Mouse (Mus musculus): ENCODE results near the gene Exoc4.

Gene Exoc4

GRCm38 (mm10) chr6:33866901-33867580, 618.2 kb downstream of the Exoc4 start:
- DNase-seq (ENCODE audit: low read depth, low spot score), result no peak

- DNase-seq (ENCODE audit: low read depth, low spot score), result no peak
Observed at GRCm38 (mm10) chr6:33869251-33869650, 620.4 kb downstream of the Exoc4 start.

GRCm38 (mm10) chr6:33870468-33871142, 621.7 kb downstream of the Exoc4 start:
- no peak for DNase-seq (ENCODE audit: low read depth, low spot score)

DNA sequence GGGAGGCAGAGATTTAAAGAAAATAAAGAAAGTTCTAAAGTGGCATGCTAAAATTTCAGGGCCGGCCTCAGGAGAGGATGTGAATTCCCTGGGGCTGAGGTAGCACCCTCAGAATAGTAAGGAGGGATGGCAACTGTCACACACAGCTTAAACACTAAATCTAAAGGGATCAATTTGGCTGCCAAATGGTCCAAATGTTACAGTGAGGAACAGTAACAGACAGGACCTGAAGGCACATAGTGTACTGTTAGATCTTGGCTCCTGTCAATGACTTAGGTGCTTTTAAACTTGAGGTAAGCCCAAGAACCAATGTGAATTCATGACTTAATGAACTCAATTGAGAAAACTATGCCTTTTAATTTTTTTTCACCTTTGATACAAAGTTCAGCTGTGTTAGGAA, 622.4 kb downstream of the Exoc4 start:
- no peak for DNase-seq (ENCODE audit: low read depth, low spot score)

DNA sequence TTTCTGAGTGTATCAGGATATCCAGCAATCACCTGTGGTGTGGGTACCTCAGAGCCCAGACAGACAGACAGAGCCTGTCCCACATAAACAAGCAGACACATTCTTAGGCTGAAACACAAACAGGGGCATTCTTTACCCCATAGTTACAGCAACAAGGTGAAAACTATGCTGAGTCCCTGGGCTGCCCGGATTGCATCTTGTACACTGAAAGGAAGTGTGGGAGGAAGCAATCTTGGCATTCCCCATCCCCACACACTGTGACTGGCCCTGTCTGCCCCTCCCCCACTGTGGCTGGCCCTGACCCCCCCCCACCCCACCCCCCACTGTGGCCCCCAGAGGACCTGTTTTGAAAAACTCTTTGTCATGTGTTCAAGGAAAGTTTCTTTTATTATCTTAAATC, 623.3 kb downstream of the Exoc4 start:
- DNase-seq (ENCODE audit: low read depth, low spot score), result no peak

DNA sequence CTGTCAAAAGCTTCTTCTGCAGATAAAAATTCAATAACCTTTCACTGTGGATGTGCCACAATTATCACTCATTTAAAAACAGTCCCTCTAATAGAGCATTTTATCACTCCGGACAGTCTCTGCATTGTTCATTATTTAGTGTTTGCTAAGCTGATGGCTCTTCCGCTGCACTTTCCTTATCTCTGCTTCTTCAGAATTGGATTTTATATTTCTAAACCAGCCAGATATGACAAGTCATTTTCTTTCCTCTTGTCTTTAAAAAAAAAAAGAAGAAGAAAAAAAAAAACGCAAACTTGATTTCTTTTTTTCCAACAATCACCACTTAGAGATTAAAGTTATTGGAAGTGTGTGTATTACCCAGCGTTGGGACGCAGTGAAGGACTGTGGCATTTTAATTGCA, 624.1 kb downstream of the Exoc4 start:
- DNase-seq (ENCODE audit: low read depth, low spot score), result no peak

DNA sequence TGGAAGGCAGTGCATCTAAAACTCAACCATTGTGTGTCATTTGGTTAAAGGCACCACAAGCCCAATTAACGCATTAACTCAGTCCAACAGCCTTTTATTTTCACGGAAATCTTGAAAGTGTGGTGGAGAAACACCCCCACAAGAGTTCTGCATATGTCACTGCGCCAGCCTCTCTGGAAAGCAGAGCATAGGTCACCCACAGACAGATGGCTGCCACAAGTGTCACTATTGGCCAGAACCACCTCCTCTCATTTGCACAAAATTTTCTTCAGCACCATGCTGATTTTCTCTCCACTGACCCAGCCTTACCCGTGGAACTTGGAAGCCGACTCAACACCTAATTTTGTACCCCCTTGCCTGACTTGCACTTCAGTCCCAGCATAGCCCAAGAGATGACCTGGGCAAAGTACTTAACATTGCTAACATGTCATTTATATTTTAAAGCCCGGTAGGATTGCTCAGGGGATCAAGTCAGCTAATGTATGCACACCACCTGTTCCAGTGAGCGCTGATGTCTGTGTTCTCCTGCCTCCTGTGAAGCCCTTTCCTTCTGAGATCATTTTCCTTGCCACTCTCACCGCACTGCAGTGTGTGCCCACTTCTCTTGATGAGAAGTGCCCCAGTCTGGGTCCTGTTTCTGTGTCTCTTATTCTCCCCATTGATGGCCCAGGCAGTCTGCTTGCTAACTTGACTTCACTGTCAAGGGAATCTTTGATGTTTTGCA, 625.6 kb downstream of the Exoc4 start:
- no peak for DNase-seq (ENCODE audit: low read depth, low spot score)

GRCm38 (mm10) chr6:33884141-33884683, 635.3 kb downstream of the Exoc4 start:
- DNase-seq (ENCODE audit: low read depth, low spot score), result no peak

- DNase-seq (ENCODE audit: low read depth, low spot score), result peak; percentile 57
Observed at GRCm38 (mm10) chr6:33886941-33887340, 638.1 kb downstream of the Exoc4 start.

- no peak for DNase-seq (ENCODE audit: low read depth, low spot score)
Observed at GRCm38 (mm10) chr6:33890926-33891325, 642.0 kb downstream of the Exoc4 start.

DNA sequence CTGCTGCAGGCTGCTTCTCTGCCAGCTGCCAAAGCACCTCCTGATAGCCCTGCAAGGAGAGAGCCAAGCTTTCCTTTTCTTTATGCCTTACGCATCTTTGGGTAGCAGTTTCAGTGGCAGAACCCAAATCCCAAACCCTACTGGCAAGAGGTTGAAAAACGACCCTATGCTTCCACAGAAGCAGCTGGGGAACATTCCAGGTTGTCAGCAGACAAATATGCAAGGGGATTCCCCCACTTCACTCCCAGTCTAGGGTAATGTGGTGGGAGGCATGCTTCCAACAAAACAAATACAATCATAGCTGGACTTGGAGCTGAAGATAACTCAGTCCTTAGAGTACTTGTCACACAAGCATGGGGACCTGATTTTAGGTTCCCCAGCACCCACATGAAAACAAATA, 643.3 kb downstream of the Exoc4 start:
- DNase-seq (ENCODE audit: low read depth, low spot score), result no peak

GRCm38 (mm10) chr6:33899973-33900372, 651.1 kb downstream of the Exoc4 start:
- DNase-seq (ENCODE audit: low read depth, low spot score), result no peak

- DNase-seq (ENCODE audit: low read depth, low spot score), result no peak
Observed at GRCm38 (mm10) chr6:33900615-33901014, 651.7 kb downstream of the Exoc4 start.

GRCm38 (mm10) chr6:33905099-33905498, 656.2 kb downstream of the Exoc4 start:
- no peak for DNase-seq (ENCODE audit: low read depth, low spot score)

DNA sequence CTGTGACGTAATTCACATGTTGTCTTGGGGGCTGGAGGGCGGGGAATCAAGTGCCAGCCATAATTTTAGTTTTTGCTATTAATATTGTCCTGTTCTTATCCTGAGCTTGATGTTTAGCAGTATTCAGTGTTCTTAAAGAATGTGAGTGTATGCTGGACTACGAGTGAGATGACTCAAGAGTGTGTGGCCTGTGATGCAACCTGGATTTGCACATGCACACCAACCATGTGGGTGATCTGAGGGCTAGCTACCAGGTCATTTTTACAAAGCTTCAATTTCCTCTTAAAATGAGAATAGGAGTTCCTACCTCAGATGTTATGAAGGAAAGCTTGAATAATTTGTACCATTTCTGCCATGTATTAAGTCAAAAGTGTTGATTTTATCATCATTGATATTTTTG, 661.8 kb downstream of the Exoc4 start:
- no peak for DNase-seq (ENCODE audit: low read depth, low spot score)

DNA sequence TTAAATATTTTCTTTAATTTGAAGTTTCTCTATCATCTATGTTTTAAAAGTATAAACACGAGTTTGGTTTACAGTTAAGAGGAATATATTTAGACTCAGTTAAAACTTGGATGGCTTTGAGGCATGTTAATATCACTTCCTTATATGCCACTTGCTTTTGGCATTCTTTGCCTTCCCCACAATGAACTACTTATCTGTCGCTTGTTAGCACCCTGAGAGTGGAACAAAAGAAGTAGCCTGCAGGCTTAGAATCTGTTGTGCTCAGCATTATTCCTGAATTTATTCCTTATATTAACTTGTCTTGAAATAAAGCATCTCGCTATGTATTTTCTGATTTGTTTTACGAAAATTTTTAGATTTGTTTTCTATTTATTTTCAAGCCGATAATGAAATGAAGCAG, 664.2 kb downstream of the Exoc4 start:
- no peak for DNase-seq (ENCODE audit: low read depth, low spot score)

DNA sequence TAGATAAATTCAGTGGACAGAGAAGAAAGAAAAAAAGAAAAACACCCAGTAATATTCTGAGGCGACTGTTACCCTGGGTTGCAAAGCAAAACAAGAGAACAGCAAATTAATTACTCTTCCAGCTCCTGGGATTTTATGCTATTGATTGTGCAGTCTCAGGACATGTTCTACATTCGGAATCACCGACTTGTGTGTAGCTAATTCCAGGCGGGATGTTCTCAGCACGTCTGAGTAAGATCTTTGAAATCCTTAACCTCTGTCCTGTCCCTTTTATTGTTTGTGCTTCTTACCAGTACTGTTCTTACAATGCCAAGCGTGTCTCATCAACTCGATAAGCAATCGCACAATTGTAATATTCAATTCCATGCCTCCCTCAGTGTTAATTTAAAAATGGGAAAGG, 664.6 kb downstream of the Exoc4 start:
- no peak for DNase-seq (ENCODE audit: low read depth, low spot score)

GRCm38 (mm10) chr6:33913964-33914363, 665.1 kb downstream of the Exoc4 start:
- no peak for DNase-seq (ENCODE audit: low read depth, low spot score)

GRCm38 (mm10) chr6:33923571-33923970, 674.7 kb downstream of the Exoc4 start:
- DNase-seq (ENCODE audit: low read depth, low spot score), result no peak

GRCm38 (mm10) chr6:33924888-33925287, 676.0 kb downstream of the Exoc4 start:
- no peak for DNase-seq (ENCODE audit: low read depth, low spot score)

DNA sequence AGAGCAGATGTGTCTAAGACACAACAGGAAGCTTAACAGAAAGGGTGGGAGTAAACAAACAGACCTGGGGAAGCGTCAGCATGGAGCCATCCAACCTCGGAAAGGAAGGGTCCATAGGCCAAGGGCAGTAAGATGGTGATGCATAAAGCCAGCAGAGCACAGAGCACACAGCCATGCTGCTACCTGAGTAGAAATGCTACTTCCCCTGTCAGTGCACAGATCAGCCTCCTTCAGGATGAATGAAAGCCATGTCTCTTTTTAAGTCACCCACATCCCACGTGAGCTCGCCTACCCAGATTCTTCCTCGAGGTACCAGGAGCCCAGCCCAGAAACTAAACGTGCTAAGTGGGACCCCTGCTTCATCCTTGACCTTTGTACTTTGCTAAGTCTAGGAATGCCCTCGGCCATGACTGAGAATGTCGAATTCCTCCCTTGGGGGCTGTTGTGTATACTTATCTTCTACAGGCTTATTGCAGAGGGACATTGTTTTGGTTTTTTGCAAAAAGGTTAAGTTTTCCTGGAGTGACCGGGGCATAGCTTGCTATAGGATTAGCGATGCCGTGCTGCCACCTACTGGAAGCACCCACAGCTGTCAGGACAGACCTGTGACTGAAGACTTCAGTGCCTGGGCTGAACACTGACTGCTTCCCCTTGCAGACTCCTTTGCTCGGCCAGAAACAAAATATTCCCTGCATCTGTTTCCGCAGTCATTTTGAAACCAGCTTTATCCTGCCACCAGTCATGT, 680.6 kb downstream of the Exoc4 start:
- peak; percentile 49 for DNase-seq (ENCODE audit: low read depth, low spot score)
